Mouse (Mus musculus) 416B (cell line): ENCODE results near the gene Scube1.

Experiments
- DNase-seq: peaks from one replicate; pipeline ENCODE4 v3.0.0; 2011; ENCODE audit warnings: low read depth

Gene Scube1

DNA sequence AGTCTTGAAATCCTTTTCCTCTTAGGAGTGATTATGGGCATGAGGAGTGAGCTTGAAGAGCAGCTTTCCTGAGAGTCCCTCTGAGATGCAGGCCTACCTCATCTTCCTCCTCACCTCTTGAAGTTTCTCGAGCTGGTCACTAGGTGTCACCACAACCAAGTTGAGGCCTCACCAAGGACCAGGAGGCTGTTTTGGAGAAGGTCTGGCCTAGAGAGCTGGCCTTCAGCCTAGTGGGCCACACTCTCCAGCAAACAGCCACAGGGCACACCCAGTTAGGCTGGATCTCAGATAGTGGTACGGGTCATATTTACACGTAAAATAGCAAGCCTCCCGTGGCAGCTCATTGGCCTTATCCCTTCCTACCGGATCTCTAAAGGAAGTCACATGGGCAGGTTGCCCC lies 60.1 kb downstream of the Scube1 start:
- DNase-seq: peak; percentile 38

DNA sequence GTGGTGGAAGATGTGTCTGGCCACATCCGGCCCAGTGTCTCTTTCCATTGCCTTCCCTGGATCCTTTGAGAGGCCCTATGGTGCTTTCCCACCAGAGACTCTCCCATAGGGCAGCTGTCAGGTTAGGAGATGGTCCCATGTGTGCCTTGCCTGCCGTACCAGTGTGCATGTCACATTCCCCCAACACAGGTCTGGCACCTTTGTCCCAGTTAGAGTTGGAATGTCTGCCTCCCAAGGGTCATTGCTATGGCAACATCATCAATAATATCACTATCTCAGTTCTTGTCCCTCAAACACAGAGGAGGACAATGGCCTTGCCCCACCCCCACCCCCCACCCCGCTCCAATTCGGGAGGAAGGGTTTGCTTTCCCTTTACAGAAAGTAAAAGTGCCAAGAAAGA lies 61.8 kb downstream of the Scube1 start:
- no peak for DNase-seq

DNA sequence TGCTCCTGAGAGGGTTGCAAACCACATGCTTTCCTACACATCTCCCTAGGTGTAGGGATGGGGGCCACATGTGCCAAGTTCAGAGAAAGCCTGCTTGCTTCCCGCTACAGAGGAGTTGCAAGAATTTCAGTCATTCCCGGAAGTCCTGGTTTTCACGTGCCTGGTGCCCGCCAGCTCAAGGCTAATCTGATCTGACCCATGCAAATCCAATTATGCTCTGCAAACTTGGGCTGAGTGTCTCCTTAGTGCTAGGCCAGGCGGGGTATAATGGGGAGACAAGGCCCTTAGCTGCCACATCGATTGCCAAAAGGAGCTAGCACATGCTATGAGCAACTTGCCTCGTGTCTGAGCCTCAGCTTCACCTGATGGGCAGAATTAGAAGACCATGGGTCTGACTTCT lies 62.7 kb downstream of the Scube1 start:
- DNase-seq: no peak

DNA sequence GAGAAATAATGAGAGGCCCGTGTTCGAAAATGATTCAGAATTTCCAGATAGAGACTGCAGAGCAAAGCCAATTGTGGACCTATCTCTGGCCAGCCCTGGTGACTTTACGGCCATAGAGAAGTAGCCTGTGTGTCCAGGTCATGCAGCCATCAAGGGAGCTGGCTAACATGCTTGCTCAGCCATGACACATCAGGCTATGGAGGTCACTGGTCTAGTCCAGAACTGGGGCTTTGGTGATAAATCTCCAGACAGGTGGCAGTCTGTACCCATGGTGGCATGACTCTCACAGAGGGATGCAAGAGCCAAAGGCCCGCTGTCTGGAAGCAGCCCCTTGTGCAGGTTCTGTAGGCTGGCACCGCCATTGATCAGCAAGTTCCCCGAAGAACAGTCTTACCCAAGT lies 82.3 kb downstream of the Scube1 start:
- DNase-seq: no peak

DNA sequence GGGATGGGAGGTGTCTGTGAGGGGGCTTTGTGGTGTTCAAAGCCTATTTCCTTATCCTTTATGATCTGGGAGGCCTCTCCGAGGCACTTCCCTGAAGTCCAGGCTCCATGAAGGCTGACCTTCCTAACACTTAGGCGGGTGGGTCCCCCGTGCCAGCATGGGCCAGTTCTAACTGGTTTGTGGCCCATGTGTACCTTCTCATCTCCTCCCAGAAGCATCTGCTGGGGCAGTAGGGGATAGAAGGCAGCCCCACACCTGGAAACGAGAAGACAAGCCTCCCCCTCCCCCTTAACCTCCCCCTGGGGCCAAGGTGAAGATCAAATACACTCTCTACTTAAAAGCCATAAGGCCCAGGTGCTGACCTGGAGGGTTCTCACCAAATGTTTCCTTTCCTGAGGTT lies 84.6 kb downstream of the Scube1 start:
- no peak for DNase-seq

DNA sequence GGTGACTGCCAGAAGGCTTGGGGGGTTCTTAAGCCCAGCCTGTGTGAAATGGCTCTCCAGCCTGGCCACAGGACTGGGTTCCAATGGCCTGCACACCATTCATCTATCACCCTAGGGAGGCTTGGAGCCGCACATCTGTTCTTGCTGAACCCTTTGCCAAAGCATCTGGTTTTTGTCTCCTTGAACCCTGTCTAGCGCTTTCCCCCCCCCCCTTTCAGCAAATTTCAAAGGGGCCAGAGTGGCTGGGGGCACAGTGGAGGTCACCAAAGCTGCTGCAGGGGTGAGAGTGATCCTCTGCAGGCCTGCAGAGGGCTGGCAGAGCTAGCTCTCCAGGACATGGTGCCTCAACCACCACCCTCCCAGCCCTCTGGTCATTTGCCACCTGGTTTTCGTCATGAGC lies 85.7 kb downstream of the Scube1 start:
- no peak for DNase-seq

DNA sequence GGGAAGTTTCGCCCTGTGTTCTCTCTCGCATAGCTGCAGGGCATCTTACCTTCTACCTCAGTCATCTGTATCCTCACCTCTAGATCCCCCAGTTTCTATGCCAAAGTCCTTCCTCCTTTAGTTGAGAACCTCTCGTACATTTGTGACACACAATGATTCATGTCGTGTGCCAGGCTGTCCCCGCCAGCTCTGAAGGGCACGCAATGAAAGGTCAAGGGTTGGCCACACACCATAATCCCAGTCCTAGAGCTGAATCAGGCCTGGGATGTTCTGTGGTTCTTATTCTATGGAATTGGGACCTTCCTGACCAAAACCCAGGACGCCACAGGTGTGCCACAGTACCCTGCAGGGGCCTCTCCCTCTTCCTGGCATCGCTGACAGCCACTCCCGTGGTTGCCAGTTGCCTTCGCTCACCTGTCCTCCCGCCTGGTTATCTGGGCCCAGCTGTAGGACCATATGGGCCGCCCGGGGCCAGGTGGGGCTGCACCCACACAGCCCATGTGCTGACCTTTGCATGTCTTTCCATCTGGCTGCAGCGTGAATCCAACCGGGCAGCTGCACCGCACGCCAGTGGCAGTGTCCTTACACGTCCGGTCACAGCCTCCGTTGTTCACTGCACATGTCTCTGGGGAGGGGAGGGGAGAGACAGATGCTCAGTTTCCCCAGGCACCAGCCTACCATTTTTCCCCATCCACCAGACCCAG lies 86.5 kb downstream of the Scube1 start:
- DNase-seq: no peak

DNA sequence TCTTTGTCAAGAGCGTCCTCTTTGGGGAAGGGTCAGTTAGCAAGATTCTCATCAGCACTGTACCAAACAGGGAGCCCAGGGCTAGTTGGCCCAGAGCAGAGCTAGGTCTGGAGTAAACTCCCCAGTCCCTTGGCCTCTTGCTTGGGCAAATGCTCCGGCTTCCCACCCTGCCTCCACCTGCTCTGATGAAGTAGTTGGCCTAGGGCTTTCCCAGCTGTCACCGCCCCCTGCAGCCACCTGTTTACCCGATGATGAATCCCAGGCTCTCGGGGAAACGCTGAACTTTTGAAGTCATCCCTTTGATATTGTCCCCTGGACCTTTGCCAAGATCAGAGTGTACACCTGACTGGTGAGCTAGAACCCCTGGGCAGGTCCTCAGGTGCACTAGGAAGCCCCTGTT lies 88.1 kb downstream of the Scube1 start:
- no peak for DNase-seq

DNA sequence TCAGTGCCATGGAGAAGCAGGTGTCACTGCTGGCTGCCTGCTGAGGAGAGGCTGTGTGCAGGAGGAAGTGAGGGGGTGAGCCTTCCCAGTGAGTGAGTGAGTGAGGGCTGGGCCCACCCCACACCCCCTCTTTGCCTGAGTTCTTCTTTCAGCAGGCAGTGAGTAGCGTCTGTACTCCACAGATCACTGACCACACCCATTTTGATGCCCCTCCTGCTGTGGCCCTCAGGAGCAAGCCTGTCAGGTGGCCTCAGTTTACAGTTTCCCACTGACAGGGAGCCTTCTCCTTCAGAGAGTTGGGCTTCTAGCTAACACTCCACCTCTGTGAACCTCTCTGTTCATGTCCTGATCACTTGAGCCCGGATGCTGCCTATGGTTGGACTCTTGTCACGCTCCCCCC lies 89.6 kb downstream of the Scube1 start:
- DNase-seq: no peak

DNA sequence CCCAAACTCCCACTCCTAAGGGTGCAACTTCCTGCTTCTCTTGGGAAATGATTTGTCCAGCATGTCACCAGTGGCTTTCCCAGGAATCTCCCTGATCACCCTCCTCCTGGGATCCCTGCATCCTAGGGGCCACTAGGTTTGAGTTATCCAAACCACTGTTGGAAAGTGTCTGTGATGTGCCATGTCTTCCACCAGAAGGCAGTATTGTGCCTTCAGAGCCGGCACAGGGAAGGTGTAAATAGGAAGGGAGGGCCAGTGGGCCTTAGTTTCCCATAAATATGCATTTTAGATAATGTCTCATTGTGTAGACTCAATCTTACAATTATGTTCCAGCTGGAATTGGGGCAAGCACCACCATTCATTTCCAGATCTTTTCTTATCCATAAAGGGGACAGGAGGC lies 90.7 kb downstream of the Scube1 start:
- peak; percentile 9 for DNase-seq

DNA sequence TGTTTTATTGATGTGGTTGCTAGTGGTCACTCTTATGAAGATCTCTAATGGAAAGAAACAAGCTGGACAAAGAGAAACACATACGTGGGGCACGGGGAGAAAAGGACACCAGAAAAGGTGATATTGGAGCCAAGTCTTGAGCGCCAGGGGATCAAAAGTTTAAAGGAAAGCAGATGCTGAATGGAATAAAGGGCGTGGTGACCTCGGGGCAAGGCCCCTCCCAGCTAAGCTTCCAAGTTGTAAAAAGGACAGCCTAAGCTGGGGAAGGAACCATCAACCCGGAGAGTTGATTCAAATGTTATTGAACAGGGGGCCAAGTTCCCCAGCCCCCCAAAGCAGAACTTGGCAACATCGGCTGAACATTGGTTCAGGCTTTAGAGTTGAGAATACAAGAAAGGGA lies 93.8 kb downstream of the Scube1 start:
- no peak for DNase-seq

DNA sequence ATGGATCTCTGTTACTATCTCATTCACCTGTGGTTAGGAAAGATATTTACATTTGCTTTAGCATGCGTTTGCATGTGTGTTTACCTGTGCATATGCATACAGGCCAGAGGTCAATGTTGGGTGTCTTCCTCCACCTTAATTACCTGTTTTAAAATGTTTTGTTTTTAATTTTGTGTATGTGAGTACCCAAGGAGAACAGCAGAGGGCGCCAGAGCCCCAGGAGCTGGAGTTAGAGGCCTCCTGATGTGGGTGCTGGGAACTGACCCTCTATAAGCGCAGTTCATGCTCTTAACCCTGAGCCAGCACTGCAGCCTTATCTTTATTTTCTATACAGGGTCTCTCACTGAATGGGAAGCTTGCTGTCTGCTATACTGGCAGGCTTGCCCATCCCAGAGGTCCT lies 95.1 kb downstream of the Scube1 start:
- DNase-seq: no peak

DNA sequence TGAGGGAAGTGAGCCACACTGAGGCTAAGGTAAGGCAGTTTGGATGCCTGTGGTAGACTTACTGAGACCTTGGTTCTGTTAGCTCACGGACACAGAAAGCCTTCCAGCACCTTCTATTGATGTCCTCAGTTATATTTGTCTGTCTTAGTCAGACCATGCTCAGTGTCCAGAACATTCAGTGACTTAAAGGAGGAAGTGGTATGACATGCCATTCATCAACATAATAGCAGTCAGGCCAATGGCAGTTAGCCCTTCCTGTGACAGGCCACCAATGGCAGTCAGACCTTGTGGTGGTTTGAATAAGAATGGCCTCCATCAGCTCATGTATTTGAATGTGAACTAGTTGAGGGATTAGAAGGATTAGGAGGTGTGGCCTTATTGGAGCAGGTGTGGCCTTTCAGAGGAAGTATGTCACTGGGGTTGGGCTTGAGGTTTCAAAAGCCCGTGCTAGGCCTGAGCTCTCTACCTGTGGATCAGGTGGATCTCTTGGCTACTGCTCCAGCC lies 98.6 kb downstream of the Scube1 start:
- peak; percentile 19 for DNase-seq

DNA sequence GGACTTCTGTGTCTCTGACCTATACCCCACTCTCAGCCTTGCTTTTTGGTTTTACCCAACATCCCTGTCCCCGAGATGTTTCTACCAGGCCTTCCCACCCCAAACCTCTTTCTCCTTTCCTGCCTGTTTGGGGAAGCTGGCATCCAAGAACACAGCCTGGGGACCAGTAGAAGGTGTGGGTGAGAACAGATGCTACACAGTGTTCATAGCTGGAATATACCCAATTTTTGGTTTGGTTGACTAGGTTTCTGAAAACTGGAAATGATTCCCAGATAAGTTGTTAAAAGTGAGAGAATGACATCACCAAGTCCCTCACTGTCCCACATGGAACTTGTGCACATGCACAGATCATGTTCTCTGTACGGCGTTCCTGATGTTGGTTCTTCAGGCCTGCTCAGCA lies 109.6 kb downstream of the Scube1 start:
- DNase-seq: no peak

DNA sequence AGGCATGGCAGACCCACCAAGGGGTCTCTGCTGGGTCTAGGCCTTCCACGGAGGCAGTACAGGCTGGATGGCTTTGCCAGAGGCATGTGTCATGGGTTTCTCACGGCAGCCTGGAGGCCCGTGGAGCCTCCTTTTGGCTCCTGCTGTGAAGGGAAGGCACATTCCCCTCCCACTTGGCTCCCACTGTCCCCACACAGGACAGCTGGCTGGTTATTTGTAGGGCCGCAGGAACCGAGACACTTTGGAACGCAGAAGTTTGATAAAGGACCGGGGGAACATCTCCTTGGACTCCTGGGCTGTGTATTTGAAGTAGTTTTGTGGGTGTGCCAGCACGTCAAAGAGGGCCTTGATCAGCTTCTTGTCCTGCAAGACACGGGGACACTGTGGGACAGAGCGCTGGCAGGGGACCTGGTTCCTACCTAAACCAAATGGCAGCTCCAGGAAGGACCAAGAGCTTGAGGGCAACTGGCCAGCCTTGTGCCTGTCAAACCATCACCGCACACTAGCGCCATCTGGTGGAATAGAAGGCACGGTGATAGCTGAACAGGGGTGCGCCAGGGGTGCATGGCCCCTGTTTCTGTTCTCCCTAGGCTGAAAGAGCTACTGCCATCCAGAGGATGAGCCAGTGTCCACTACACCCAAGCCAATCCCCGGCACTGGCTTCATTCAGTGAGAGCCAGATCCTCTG lies 117.6 kb downstream of the Scube1 start:
- DNase-seq: peak; percentile 77

DNA sequence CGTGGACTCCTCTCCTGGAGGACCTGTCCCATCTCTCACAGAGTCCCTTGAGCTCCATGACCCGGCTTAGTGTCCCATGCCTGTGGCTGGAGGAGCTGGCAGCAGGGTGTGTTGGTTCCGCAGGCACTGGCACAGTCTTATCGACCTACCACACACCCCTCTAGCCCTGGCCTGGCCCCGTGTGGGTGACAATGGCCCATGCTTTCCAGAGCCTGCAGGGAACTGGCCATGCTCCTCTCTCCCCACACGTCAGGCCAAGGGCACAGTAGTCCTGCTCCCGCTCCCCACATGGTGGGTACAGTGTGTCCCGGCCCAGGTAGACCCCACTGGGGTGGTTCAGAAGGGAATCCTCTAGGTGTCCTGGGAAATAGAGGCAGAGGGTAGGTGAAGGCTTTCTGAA lies 118.1 kb downstream of the Scube1 start:
- no peak for DNase-seq

DNA sequence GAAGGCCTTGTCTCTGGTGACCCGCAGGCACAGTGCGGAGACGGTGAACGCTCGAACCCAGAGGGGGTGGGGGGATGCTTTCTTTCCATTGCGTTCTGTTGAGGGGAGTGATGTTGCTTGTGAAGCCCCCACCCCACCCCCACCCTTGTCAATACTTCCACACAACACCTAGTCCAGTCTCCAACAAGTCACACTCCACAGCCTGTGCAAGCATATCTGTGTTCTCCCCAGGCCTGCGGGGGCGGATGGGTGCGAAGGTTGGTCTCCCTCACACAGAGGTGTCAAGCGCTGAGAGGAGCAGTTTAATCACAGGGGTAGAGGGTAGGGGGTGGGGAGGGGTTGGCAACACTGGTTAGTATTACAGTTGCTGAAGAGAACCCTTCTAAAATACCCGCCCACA lies 118.6 kb downstream of the Scube1 start:
- no peak for DNase-seq

DNA sequence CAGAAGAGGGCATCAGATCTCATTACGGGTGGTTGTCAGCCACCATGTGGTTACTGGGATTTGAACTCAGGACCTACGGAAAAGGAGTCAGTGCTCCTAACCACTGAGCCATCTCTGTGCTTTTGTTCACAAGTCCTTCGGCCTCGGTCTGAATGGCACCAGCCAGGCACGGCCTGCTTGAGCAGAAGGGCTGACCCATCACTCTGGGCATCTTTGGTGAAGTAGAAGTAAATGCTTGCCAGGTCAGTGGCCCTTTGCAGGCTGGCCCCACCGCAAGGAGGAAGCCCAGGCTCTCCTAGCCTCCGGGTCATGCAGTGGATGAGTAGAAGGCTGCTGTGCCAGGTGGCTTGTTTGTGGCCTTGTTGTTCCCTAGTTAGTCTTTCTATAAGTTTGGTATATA lies 121.4 kb downstream of the Scube1 start:
- no peak for DNase-seq

DNA sequence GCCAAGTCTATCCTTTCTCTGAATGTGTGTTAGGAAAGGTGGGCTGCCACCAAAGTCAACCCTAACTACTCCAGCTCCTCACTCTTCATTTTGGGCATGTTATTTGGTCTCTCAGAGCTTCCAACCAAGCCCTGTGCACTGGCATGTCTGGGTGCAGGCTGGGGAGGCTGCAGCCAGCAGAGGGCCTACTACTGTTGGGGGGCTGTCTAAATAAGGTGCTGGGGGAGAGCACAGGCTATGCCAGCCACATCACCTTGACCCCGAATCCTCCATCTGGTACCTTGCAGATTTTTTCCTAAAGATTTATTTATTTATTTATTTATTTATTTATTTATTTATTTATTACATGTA lies 121.8 kb downstream of the Scube1 start:
- no peak for DNase-seq

DNA sequence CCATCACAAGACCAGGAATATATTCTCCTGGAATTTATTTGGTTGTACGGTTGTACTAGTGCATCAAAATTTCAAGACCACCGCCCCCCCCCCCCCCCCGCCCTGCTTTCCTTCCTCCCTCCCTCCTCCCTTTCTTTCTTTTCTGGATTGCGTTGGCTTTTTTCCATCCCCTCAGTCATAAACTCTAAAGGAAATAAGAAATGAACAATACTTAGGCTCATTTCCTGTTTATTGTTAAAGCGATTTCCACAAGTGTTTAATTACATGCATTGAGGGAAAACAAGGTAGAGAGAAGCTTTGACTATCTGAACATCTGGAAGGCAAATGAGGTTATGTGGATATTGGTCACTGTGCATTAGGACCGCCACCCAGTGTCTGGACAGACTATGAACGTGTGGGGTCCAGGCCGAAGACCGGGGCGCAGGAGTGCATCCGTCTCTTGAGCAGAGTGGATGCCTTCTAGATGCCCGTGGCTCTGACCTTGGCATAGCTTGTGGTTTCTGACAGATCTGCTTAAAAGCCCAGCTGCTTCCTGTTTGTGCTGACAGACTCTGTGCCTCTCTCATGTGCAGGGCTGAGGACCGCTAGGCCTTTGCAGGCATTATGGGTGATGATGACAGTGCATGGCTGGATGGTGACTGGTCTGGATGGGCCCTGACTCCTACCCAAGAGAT lies 122.3 kb downstream of the Scube1 start:
- peak; percentile 96 for DNase-seq

DNA sequence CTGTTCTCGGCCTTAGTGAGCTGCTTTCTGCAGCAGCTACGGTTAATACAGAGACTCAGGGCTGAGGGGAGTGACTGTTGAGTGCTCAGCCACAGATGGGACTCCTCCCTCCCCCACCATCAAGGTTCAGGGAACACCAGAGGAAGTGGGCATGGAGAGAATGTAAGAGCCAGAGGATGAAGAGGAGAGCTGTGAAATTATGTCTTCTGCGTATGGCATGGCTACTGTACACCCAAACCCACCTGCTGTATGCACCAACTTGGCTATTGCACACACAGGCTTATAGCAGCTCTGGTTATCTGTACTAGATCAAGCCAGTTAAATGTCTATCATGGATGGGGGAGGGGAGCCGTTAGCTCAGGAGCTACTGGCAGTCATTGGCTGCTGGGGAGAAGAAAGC lies 123.6 kb downstream of the Scube1 start:
- peak; percentile 10 for DNase-seq

DNA sequence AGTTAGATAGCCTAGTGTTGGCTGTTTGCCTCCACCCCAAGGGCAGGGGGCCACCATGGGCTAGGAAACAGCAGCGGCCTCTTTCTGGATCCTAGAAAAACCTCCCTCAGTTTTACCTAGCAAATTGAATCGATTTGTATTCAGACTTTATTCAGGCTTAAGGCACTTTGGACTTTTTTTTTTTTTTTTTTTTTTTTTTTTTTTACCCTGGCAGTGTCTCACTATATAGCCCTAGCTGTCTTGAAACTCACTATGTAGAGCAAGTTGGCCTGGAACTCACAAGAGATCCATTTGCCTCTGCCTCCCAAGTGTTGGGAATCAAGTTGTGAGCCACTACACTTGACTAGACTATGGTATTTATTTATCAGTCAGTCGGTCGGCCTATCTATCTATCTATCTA lies 128.0 kb downstream of the Scube1 start:
- DNase-seq: no peak

DNA sequence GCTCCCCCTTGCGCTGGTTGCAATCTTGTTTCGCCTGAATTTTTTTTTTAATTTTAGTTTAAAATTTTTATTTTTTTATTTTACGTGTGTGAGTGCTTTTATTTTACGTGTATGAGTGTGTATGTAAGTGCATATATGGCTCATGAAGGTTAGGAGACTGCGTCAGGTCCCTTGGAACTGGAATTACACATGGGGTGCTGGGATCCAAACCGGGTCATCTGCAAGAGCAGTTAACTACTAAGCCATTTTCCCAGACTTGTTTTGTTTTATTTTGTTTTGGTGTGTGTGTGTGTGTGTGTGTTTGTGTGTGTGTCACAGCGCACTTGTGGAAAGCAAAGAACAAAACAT lies 129.5 kb downstream of the Scube1 start:
- no peak for DNase-seq
